Mouse (Mus musculus): Measurements from ENCODE around the gene Rab40c.

Rab40c gene

GRCm38 (mm10) chr17:25895891-25896290, 23.6 kb downstream of the Rab40c start:
- DNase-seq (ENCODE audit: low spot score) = no peak

GRCm38 (mm10) chr17:25895415-25895814, 24.1 kb downstream of the Rab40c start:
- peak; percentile 60 for DNase-seq (ENCODE audit: low spot score)

GRCm38 (mm10) chr17:25893975-25894617, 25.4 kb downstream of the Rab40c start:
- peak; percentile 83 for DNase-seq (ENCODE audit: low spot score)

- no peak for DNase-seq (ENCODE audit: low spot score)
Observed at GRCm38 (mm10) chr17:25888837-25889236, 30.7 kb downstream of the Rab40c start.

- DNase-seq (ENCODE audit: low spot score) = no peak
Observed at GRCm38 (mm10) chr17:25887467-25887866, 32.1 kb downstream of the Rab40c start.

- no peak for DNase-seq (ENCODE audit: low spot score)
Observed at GRCm38 (mm10) chr17:25886806-25887205, 32.7 kb downstream of the Rab40c start.

- no peak for DNase-seq (ENCODE audit: low spot score)
Observed at GRCm38 (mm10) chr17:25885636-25886035, 33.9 kb downstream of the Rab40c start.

GRCm38 (mm10) chr17:25883824-25884223, 35.7 kb downstream of the Rab40c start:
- no peak for DNase-seq (ENCODE audit: low spot score)

- no peak for DNase-seq (ENCODE audit: low spot score)
Observed at GRCm38 (mm10) chr17:25883268-25883667, 36.3 kb downstream of the Rab40c start.

- DNase-seq (ENCODE audit: low spot score) = no peak
Observed at GRCm38 (mm10) chr17:25882306-25882705, 37.2 kb downstream of the Rab40c start.

GRCm38 (mm10) chr17:25881691-25882090, 37.8 kb downstream of the Rab40c start:
- no peak for DNase-seq (ENCODE audit: low spot score)

- DNase-seq (ENCODE audit: low spot score) = no peak
Observed at GRCm38 (mm10) chr17:25880913-25881641, 38.5 kb downstream of the Rab40c start.

GRCm38 (mm10) chr17:25880196-25880910, 39.2 kb downstream of the Rab40c start, which contains the start of gene Wfikkn1:
Gene Wfikkn1, minus strand, starts transcription at chr17:25880858.
- peak; percentile 51 for DNase-seq (ENCODE audit: low spot score)

- DNase-seq (ENCODE audit: low spot score) = no peak
Observed at GRCm38 (mm10) chr17:25879750-25880149, 39.8 kb downstream of the Rab40c start.

- DNase-seq (ENCODE audit: low spot score) = peak; percentile 52
Observed at GRCm38 (mm10) chr17:25879261-25879660, 40.3 kb downstream of the Rab40c start.

GRCm38 (mm10) chr17:25878611-25879180, 40.8 kb downstream of the Rab40c start:
- no peak for DNase-seq (ENCODE audit: low spot score)

GRCm38 (mm10) chr17:25877741-25878610, 41.6 kb downstream of the Rab40c start:
- no peak for DNase-seq (ENCODE audit: low spot score)

GRCm38 (mm10) chr17:25877025-25877424, 42.5 kb downstream of the Rab40c start:
- no peak for DNase-seq (ENCODE audit: low spot score)

- DNase-seq (ENCODE audit: low spot score) = no peak
Observed at GRCm38 (mm10) chr17:25876347-25876915, 43.1 kb downstream of the Rab40c start.

- peak; percentile 90 for DNase-seq (ENCODE audit: low spot score)
Observed at GRCm38 (mm10) chr17:25875171-25876136, 44.1 kb downstream of the Rab40c start.
